Mouse (Mus musculus): ENCODE data around the gene Rad9a.

DNA sequence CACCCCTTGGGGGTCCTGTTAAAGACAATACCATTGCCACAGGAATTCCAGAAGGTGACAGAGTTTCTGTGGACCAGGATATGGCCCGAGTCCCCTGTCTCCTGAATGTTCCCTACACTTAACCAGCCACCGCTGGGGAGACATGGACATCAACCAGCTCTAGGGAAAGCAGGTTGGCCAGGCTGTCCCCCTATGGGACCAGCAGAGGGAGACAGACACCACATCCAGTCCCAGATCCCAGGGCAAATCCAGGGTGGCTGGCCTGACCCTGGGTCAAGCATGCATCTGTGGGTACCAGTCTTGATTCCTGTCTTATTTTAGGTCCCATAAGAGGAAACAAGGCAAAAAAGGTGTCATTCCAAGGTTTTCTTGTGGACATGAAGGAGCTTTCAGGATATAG lies 5.5 kb upstream of the Rad9a start:
- TF ChIP-seq POLR2A (IDR thresholded peaks at IDR 0.05; ENCODE audit: control insufficient read depth, low read depth, low read length) = no peak
- peak; percentile 83 for TF ChIP-seq CTCF (IDR thresholded peaks at IDR 0.05; ENCODE audit: control insufficient read depth, insufficient read depth, insufficient replicate concordance, low read depth, low read length)
